In genomic region chr5:77398285-77399057, GRCm38 (mm10) we compare ENCODE assay signal across 13 mouse cellular contexts. TPM values are rescaled to one million over a fixed set of nuclear protein-coding genes. Genes with fewer than 3 reads are reported as not detected.
DNase-seq lines count a peak whose midpoint lies in the region; ATAC-seq and TF ChIP-seq lines count a peak whose summit lies in the region.
"Had no signal": no experiment of that assay in that cellular context is flagged by ENCODE, and none has a peak within 500 bp of the region (broad histone marks: within the 10 kb centered on the region; RNA-seq: fewer than 3 reads in every experiment).

No protein-coding gene starts in this region.

- DNase-seq in midbrain, embryonic 11.5 days (ENCODE audit: low spot score, missing footprints): peak; percentile 67
- no peak for DNase-seq in midbrain, embryonic 14.5 days
- DNase-seq in lung, postnatal 0 days (ENCODE audit: low spot score): peak; percentile 88
- peak; percentile 51 for DNase-seq in stomach, postnatal 0 days (ENCODE audit: low spot score)
- no peak for DNase-seq in adrenal gland, postnatal 25 days
- DNase-seq in cerebellum, postnatal 4 days (ENCODE audit: low spot score in 2 of 2): no peak
- DNase-seq: cerebellum, postnatal 14 days; gastrocnemius, postnatal 25 days; layer of hippocampus, postnatal 36 days; liver; thymus, postnatal 4 days had no signal

- H3K27ac ChIP-seq in midbrain, embryonic 11.5 days (ENCODE audit: low read depth, low read length): no peak overlapping the region
- no peak overlapping the region for H3K27ac ChIP-seq in midbrain, embryonic 14.5 days (replicated peaks; ENCODE audit: low read depth, low read length)
- H3K27ac ChIP-seq in kidney, embryonic 16.5 days (ENCODE audit: low read length): peak overlapping the region; percentile 74
- peak overlapping the region; percentile 87 for H3K27ac ChIP-seq in lung, postnatal 0 days (ENCODE audit: low read length)
- H3K27ac ChIP-seq in stomach, postnatal 0 days (replicated peaks): peak overlapping the region; percentile 49

- H3K4me1 ChIP-seq in midbrain, embryonic 11.5 days (ENCODE audit: control insufficient read depth, insufficient read depth, low read length): peaks cover 7% of the 10 kb centered on the region
- H3K4me1 ChIP-seq in midbrain, embryonic 14.5 days (ENCODE audit: control insufficient read depth, insufficient read depth, low read length): peaks cover 6% of the 10 kb centered on the region; the same call in 1 of the 2 replicates
- peaks cover 58% of the 10 kb centered on the region for H3K4me1 ChIP-seq in kidney, embryonic 16.5 days (ENCODE audit: insufficient read depth, low read length)
- peaks cover 17% of the 10 kb centered on the region; the same call in 1 of the 2 replicates for H3K4me1 ChIP-seq in lung, postnatal 0 days (ENCODE audit: insufficient read depth, low read depth, low read length)
- 0 out of 2 replicates have a peak, but pooled peaks cover 15% of the 10 kb centered on the region for H3K4me1 ChIP-seq in stomach, postnatal 0 days (replicated peaks; ENCODE audit: control insufficient read depth, insufficient read depth)

- no peak for TF ChIP-seq CTCF in lung, postnatal 0 days (IDR thresholded peaks at IDR 0.05)
- TF ChIP-seq CTCF in stomach, postnatal 0 days (IDR thresholded peaks at IDR 0.05; ENCODE audit: low read depth): no peak

- H3K27me3 ChIP-seq in midbrain, embryonic 11.5 days (ENCODE audit: control insufficient read depth, insufficient read depth, low read length): no peaks in the 10 kb centered on the region
- no peaks in the 10 kb centered on the region for H3K27me3 ChIP-seq in midbrain, embryonic 14.5 days (ENCODE audit: control insufficient read depth, insufficient read depth, low read length)
- no peaks in the 10 kb centered on the region for H3K27me3 ChIP-seq in kidney, embryonic 16.5 days (ENCODE audit: insufficient read depth, low read length)
- no peaks in the 10 kb centered on the region for H3K27me3 ChIP-seq in lung, postnatal 0 days (replicated peaks; ENCODE audit: insufficient read depth, low read length)
- H3K27me3 ChIP-seq in stomach, postnatal 0 days (ENCODE audit: control insufficient read depth, insufficient read depth, low read length): no peaks in the 10 kb centered on the region

- H3K4me3 ChIP-seq in midbrain, embryonic 11.5 days (ENCODE audit: low read depth, low read length): no peak overlapping the region
- H3K4me3 ChIP-seq in midbrain, embryonic 14.5 days (replicated peaks; ENCODE audit: low read depth, low read length): no peak overlapping the region
- H3K4me3 ChIP-seq in kidney, embryonic 16.5 days (ENCODE audit: low read length): no peak overlapping the region
- no peak overlapping the region for H3K4me3 ChIP-seq in lung, postnatal 0 days (ENCODE audit: low read depth, low read length)
- no peak overlapping the region for H3K4me3 ChIP-seq in stomach, postnatal 0 days (ENCODE audit: low read depth, low read length)

- no peaks in the 10 kb centered on the region for H3K36me3 ChIP-seq in midbrain, embryonic 11.5 days (ENCODE audit: control insufficient read depth, insufficient read depth, low read length)
- H3K36me3 ChIP-seq in midbrain, embryonic 14.5 days (ENCODE audit: control insufficient read depth, insufficient read depth, low read length): no peaks in the 10 kb centered on the region
- H3K36me3 ChIP-seq in kidney, embryonic 16.5 days (ENCODE audit: insufficient read depth, low read length): no peaks in the 10 kb centered on the region
- H3K36me3 ChIP-seq in lung, postnatal 0 days (ENCODE audit: insufficient read depth, low read length): no peaks in the 10 kb centered on the region
- H3K36me3 ChIP-seq in stomach, postnatal 0 days (ENCODE audit: control insufficient read depth, insufficient read depth, low read length): no peaks in the 10 kb centered on the region; the same call in 1 of the 2 replicates

- no peak overlapping the region for H3K9ac ChIP-seq in midbrain, embryonic 11.5 days (ENCODE audit: low read length)
- H3K9ac ChIP-seq in midbrain, embryonic 14.5 days (replicated peaks; ENCODE audit: low read length): no peak overlapping the region
- no peak overlapping the region for H3K9ac ChIP-seq in kidney, embryonic 16.5 days (replicated peaks; ENCODE audit: low read length)
- H3K9ac ChIP-seq in lung, postnatal 0 days (replicated peaks; ENCODE audit: low read depth): no peak overlapping the region
- H3K9ac ChIP-seq in stomach, postnatal 0 days (ENCODE audit: low read length): no peak overlapping the region

- 50% methylated on average over 14 of the region's 14 CpGs for WGBS in midbrain, embryonic 11.5 days
- 48% methylated on average over 14 of the region's 14 CpGs for WGBS in midbrain, embryonic 14.5 days
- WGBS in kidney, embryonic 16.5 days: 74% methylated on average over 14 of the region's 14 CpGs
- WGBS in lung, postnatal 0 days: 59% methylated on average over 14 of the region's 14 CpGs
- 52% methylated on average over 14 of the region's 14 CpGs for WGBS in stomach, postnatal 0 days

- TF ChIP-seq EP300 in lung, postnatal 0 days (IDR thresholded peaks at IDR 0.05): peak; percentile 84
- no peak for TF ChIP-seq EP300 in stomach, postnatal 0 days (optimal IDR thresholded peaks at IDR 0.05)

- ATAC-seq in midbrain, embryonic 11.5 days (ENCODE audit: low FRiP score): no peak
- no peak for ATAC-seq in midbrain, embryonic 14.5 days (ENCODE audit: low FRiP score, low TSS enrichment)
- ATAC-seq in kidney, embryonic 16.5 days (ENCODE audit: low FRiP score, low TSS enrichment): no peak
- ATAC-seq in lung, postnatal 0 days: peak; percentile 92
- peak; percentile 81 for ATAC-seq in stomach, postnatal 0 days (ENCODE audit: low FRiP score, low TSS enrichment)
- ATAC-seq: inflammation-experienced regulatory T-cells, adult 6 months had no signal

- no peak overlapping the region for H3K4me2 ChIP-seq in midbrain, embryonic 11.5 days
- no peak overlapping the region for H3K4me2 ChIP-seq in midbrain, embryonic 14.5 days (ENCODE audit: low read length)
- no peak overlapping the region for H3K4me2 ChIP-seq in kidney, embryonic 16.5 days (replicated peaks; ENCODE audit: low read depth, low read length)
- H3K4me2 ChIP-seq in lung, postnatal 0 days (replicated peaks; ENCODE audit: low read depth, low read length): no peak overlapping the region
- H3K4me2 ChIP-seq in stomach, postnatal 0 days (replicated peaks; ENCODE audit: low read depth): no peak overlapping the region

- no peaks in the 10 kb centered on the region for H3K9me3 ChIP-seq in midbrain, embryonic 11.5 days (ENCODE audit: control insufficient read depth, low read length)
- no peaks in the 10 kb centered on the region for H3K9me3 ChIP-seq in midbrain, embryonic 14.5 days (ENCODE audit: control insufficient read depth, low read length)
- no peaks in the 10 kb centered on the region for H3K9me3 ChIP-seq in kidney, embryonic 16.5 days (ENCODE audit: low read length)
- H3K9me3 ChIP-seq in lung, postnatal 0 days (ENCODE audit: low read length): no peaks in the 10 kb centered on the region
- H3K9me3 ChIP-seq in stomach, postnatal 0 days (ENCODE audit: control insufficient read depth, low read length): no peaks in the 10 kb centered on the region

RNA-seq across cellular contexts. Expression of gene Igfbp7, which starts 9.4 kb away (rescaled TPM):
- 25.1 and 26.8 TPM in 2 replicates for polyA plus RNA-seq in midbrain, embryonic 11.5 days (2014; fragmentation: Nextera tagmentation; extraction: Ambion mirVana)
- 56.3 and 60.7 TPM in 2 replicates for polyA plus RNA-seq in midbrain, embryonic 14.5 days (2014; fragmentation: Nextera tagmentation; extraction: Ambion mirVana)
- polyA plus RNA-seq in kidney, embryonic 16.5 days (2015; fragmentation: Nextera tagmentation; extraction: Ambion mirVana): 455 and 475 TPM in 2 replicates
- polyA plus RNA-seq in lung, postnatal 0 days (2015; fragmentation: Nextera tagmentation; extraction: Ambion mirVana): 756 and 780 TPM in 2 replicates
- 421 and 437 TPM in 2 replicates for polyA plus RNA-seq in stomach, postnatal 0 days (2015; fragmentation: Nextera tagmentation; extraction: Ambion mirVana)
- 782 and 885 TPM in 2 replicates for total RNA-seq in adrenal gland, postnatal 25 days (2021)

Comparison
In these comparisons a context has a peak if more than half of its experiments do, and no peak if none do; other contexts are left out.
1. DNase-seq: peak in midbrain, embryonic 11.5 days (single experiment), lung, postnatal 0 days (single experiment) and stomach, postnatal 0 days (single experiment); none in midbrain, embryonic 14.5 days (single experiment), adrenal gland, postnatal 25 days (single experiment) and cerebellum, postnatal 4 days (0 of 2).
2. ATAC-seq: peak in lung, postnatal 0 days (single experiment) and stomach, postnatal 0 days (single experiment); none in midbrain, embryonic 11.5 days (single experiment), midbrain, embryonic 14.5 days (single experiment) and kidney, embryonic 16.5 days (single experiment).
3. H3K27ac ChIP-seq: peak in kidney, embryonic 16.5 days (single experiment), lung, postnatal 0 days (single experiment) and stomach, postnatal 0 days (single experiment); none in midbrain, embryonic 11.5 days (single experiment) and midbrain, embryonic 14.5 days (single experiment).